In the genomic region with DNA sequence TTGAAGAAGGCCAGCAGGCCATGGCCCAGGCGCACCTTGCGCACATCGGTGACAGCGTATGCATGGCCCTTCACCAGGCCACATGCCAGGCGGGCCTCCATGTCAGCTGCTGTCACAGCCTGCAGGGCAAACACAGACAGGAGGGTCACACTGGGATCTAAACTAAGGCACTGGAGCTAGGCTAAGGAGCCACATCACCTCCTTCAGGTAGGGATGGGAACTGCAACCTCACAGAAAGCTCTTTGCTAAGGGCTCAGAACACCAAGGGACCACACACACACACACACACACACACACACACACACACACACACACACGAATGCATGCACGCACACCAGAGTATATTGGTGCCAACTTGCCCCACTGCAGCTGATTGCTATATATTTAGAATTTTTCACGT, we compare ENCODE assay signal across 19 mouse cellular contexts. TPM values are rescaled to one million over a fixed set of nuclear protein-coding genes. Genes with fewer than 3 reads are reported as not detected.
A peak's percentile ranks its signal among the peaks of the same experiment; 100 is the strongest.
DNase-seq lines count a peak whose midpoint lies in the region; ATAC-seq and TF ChIP-seq lines count a peak whose summit lies in the region.
"Had no signal": no experiment of that assay in that cellular context is flagged by ENCODE, and none has a peak within 500 bp of the region (broad histone marks: within the 10 kb centered on the region; RNA-seq: fewer than 3 reads in every experiment).

No protein-coding gene starts in this region.

- no peak overlapping the region for H3K4me3 ChIP-seq in hindbrain, postnatal 0 days (ENCODE audit: low read length)
- no peak overlapping the region for H3K4me3 ChIP-seq in hindbrain, embryonic 14.5 days (replicated peaks; ENCODE audit: low read length)
- H3K4me3 ChIP-seq in megakaryocyte, embryonic 14.5 days (replicated peaks): peak overlapping the region; percentile 2
- no peak overlapping the region for H3K4me3 ChIP-seq in MEL (ENCODE audit: control insufficient read depth in 1 of 2, insufficient read depth in 1 of 2, low read depth in 2 of 2, low read length in 2 of 2)
- H3K4me3 ChIP-seq: embryonic facial prominence, embryonic 12.5 days; heart, embryonic 13.5 days; hindbrain, embryonic 10.5 days; intestine, embryonic 15.5 days had no signal

- H3K79me2 ChIP-seq in MEL (ENCODE audit: control insufficient read depth, insufficient read depth, low read length, poor library complexity): no peaks in the 10 kb centered on the region

- H3K9ac ChIP-seq in hindbrain, postnatal 0 days (replicated peaks; ENCODE audit: low read length): no peak overlapping the region
- H3K9ac ChIP-seq in hindbrain, embryonic 14.5 days: no peak overlapping the region
- H3K9ac ChIP-seq in MEL (ENCODE audit: control insufficient read depth, low read depth, low read length, poor library complexity, severe bottlenecking): no peak overlapping the region
- H3K9ac ChIP-seq: embryonic facial prominence, embryonic 12.5 days; heart, embryonic 13.5 days; intestine, embryonic 15.5 days had no signal

- H3K9me3 ChIP-seq in hindbrain, postnatal 0 days (ENCODE audit: low read length): no peaks in the 10 kb centered on the region
- no peaks in the 10 kb centered on the region for H3K9me3 ChIP-seq in hindbrain, embryonic 14.5 days (ENCODE audit: control insufficient read depth, low read length)
- H3K9me3 ChIP-seq in megakaryocyte, embryonic 14.5 days: no peaks in the 10 kb centered on the region
- no peaks in the 10 kb centered on the region for H3K9me3 ChIP-seq in MEL (replicated peaks; ENCODE audit: insufficient read depth, low read length)
- H3K9me3 ChIP-seq: embryonic facial prominence, embryonic 12.5 days; heart, embryonic 13.5 days; hindbrain, embryonic 10.5 days; intestine, embryonic 15.5 days had no signal

- peak; percentile 45 for TF ChIP-seq CTCF in hindbrain, postnatal 0 days (IDR thresholded peaks at IDR 0.05; ENCODE audit: low read depth)
- TF ChIP-seq CTCF in MEL (IDR thresholded peaks at IDR 0.05 in 2 of 3, conservative IDR thresholded peaks at IDR 0.05 in 1 of 3; ENCODE audit: control insufficient read depth in 1 of 3, insufficient read depth in 1 of 3, low read depth in 2 of 3, low read length in 3 of 3, poor library complexity in 1 of 3, severe bottlenecking in 1 of 3): peak; percentile 18 to 40 (median 37); a peak in 4 of 6 replicates

- no peaks in the 10 kb centered on the region for H3K27me3 ChIP-seq in hindbrain, postnatal 0 days (ENCODE audit: insufficient read depth, low read length)
- H3K27me3 ChIP-seq in hindbrain, embryonic 14.5 days (ENCODE audit: control insufficient read depth, insufficient read depth, low read length): no peaks in the 10 kb centered on the region
- H3K27me3 ChIP-seq in megakaryocyte, embryonic 14.5 days (replicated peaks): no peaks in the 10 kb centered on the region
- H3K27me3 ChIP-seq in MEL (ENCODE audit: control insufficient read depth in 1 of 2, insufficient read depth in 2 of 2, low read length in 2 of 2): peaks cover 0 to 2% of the 10 kb centered on the region in 2 experiments; a peak in 1 of 4 replicates
- H3K27me3 ChIP-seq: embryonic facial prominence, embryonic 12.5 days; heart, embryonic 13.5 days; intestine, embryonic 15.5 days had no signal

- 91% methylated on average over 8 of the region's 8 CpGs for WGBS in hindbrain, postnatal 0 days
- 95% methylated on average over 8 of the region's 8 CpGs for WGBS in hindbrain, embryonic 14.5 days

- no peak overlapping the region for H3K27ac ChIP-seq in hindbrain, postnatal 0 days
- H3K27ac ChIP-seq in hindbrain, embryonic 14.5 days: no peak overlapping the region
- H3K27ac ChIP-seq in MEL (ENCODE audit: control insufficient read depth, low read depth, low read length): no peak overlapping the region
- H3K27ac ChIP-seq: embryonic facial prominence, embryonic 12.5 days; heart, embryonic 13.5 days; hindbrain, embryonic 10.5 days; intestine, embryonic 15.5 days had no signal

- no peak for DNase-seq in hindbrain, postnatal 0 days (ENCODE audit: low spot score)
- no peak for DNase-seq in hindbrain, embryonic 14.5 days (ENCODE audit: low spot score)
- peak; percentile 31 for DNase-seq in MEL (ENCODE audit: low read depth, low spot score)
- no peak for DNase-seq in heart, adult 18-20 months
- no peak for DNase-seq in urinary bladder, adult 18-20 months (ENCODE audit: low spot score in 2 of 2)
- DNase-seq: gastrocnemius, postnatal 10 days; kidney, postnatal 36 days; layer of hippocampus, postnatal 36 days; lung, postnatal 4 days; right cerebral cortex, postnatal 25 days; thymus, postnatal 25 days had no signal

- ATAC-seq in hindbrain, postnatal 0 days: 0 out of 2 replicates have a peak, but pooled peaks have one; percentile 31
- ATAC-seq in hindbrain, embryonic 14.5 days (ENCODE audit: low FRiP score): no peak
- no peak for ATAC-seq in megakaryocyte, adult 5-6 weeks (ENCODE audit: poor library complexity, severe bottlenecking)
- 0 out of 2 replicates have a peak, but pooled peaks have one; percentile 31 for ATAC-seq in megakaryocyte-erythroid progenitor cell, adult 5-6 weeks (replicated peaks; ENCODE audit: low FRiP score, low TSS enrichment, poor library complexity, severe bottlenecking)
- ATAC-seq: intestine, embryonic 15.5 days; midbrain, embryonic 16.5 days had no signal

- TF ChIP-seq POLR2A in MEL (IDR thresholded peaks at IDR 0.05; ENCODE audit: control insufficient read depth in 1 of 2, insufficient read depth in 1 of 2, low read depth in 1 of 2, low read length in 2 of 2, poor library complexity in 1 of 2): no peak

- no peaks in the 10 kb centered on the region for H3K4me1 ChIP-seq in hindbrain, postnatal 0 days (ENCODE audit: insufficient read depth, low read length)
- H3K4me1 ChIP-seq in hindbrain, embryonic 14.5 days (replicated peaks; ENCODE audit: control insufficient read depth, insufficient read depth, low read length): no peaks in the 10 kb centered on the region
- H3K4me1 ChIP-seq in megakaryocyte, embryonic 14.5 days: peaks cover 6% of the 10 kb centered on the region; the same call in 1 of the 2 replicates
- no peaks in the 10 kb centered on the region for H3K4me1 ChIP-seq in MEL (ENCODE audit: control insufficient read depth in 1 of 2, insufficient read depth in 2 of 2, low read length in 2 of 2)
- H3K4me1 ChIP-seq: embryonic facial prominence, embryonic 12.5 days; heart, embryonic 13.5 days; hindbrain, embryonic 10.5 days; intestine, embryonic 15.5 days had no signal

- no peak for TF ChIP-seq EP300 in MEL (IDR thresholded peaks at IDR 0.05; ENCODE audit: low read depth in 1 of 2, low read length in 2 of 2)

- TF ChIP-seq RAD21 in MEL (IDR thresholded peaks at IDR 0.05; ENCODE audit: low read depth, low read length): no peak; the same call in 1 of the 2 replicates

- no peak overlapping the region for H3K4me2 ChIP-seq in hindbrain, postnatal 0 days (ENCODE audit: low read depth, low read length)
- no peak overlapping the region for H3K4me2 ChIP-seq in hindbrain, embryonic 14.5 days (replicated peaks)
- H3K4me2 ChIP-seq: embryonic facial prominence, embryonic 12.5 days; heart, embryonic 13.5 days; intestine, embryonic 15.5 days had no signal

- peaks cover 17% of the 10 kb centered on the region for H3K36me3 ChIP-seq in hindbrain, postnatal 0 days (ENCODE audit: insufficient read depth, low read length)
- H3K36me3 ChIP-seq in hindbrain, embryonic 14.5 days (replicated peaks; ENCODE audit: control insufficient read depth, insufficient read depth): peaks cover 23% of the 10 kb centered on the region; the same call in 1 of the 2 replicates
- peaks cover 87% of the 10 kb centered on the region for H3K36me3 ChIP-seq in megakaryocyte, embryonic 14.5 days (replicated peaks; ENCODE audit: low read length)
- no peaks in the 10 kb centered on the region for H3K36me3 ChIP-seq in MEL (ENCODE audit: control insufficient read depth in 1 of 2, insufficient read depth in 2 of 2, low read length in 2 of 2)
- H3K36me3 ChIP-seq: embryonic facial prominence, embryonic 12.5 days had no signal

RNA-seq across cellular contexts. Expression of a gene that starts 12.4 kb away (rescaled TPM):
- total RNA-seq in hindbrain, postnatal 0 days (2014; rRNA removed): 42.1 and 50.8 TPM in 2 replicates
- 10.7 and 11.9 TPM in 2 replicates for polyA plus RNA-seq in hindbrain, postnatal 0 days (2015; fragmentation: Nextera tagmentation; extraction: Ambion mirVana)
- polyA plus RNA-seq in hindbrain, embryonic 14.5 days (2014; fragmentation: Nextera tagmentation; extraction: Ambion mirVana): 20.0 and 24.3 TPM in 2 replicates
- polyA plus RNA-seq in megakaryocyte, embryonic 14.5 days (2012; ENCODE audit: insufficient read depth, low replicate concordance): 37.5 and 149 TPM in 2 replicates
- 7.3 and 8.4 TPM in 2 replicates for total RNA-seq in megakaryocyte, adult 5-6 weeks (2015)
- total RNA-seq in megakaryocyte, adult 5-6 weeks (2017): 12.7 and 13.9 TPM in 2 replicates
- total RNA-seq in MEL (2012; rRNA removed): 1.3 and 1.4 TPM in 2 replicates
- polyA plus RNA-seq in MEL (2012; ENCODE audit: insufficient read depth in 1 of 2, insufficient read length in 2 of 2, low read depth in 1 of 2, low replicate concordance in 2 of 2, missing spikeins in 1 of 2): 1 to 10 TPM in 1 of 2 experiments, not detected in 1; 7.5 TPM
- total RNA-seq in megakaryocyte-erythroid progenitor cell, adult 5-6 weeks (2014; fragmentation: Nextera tagmentation): 2.3 and 6.1 TPM in 2 replicates
- total RNA-seq in megakaryocyte-erythroid progenitor cell, adult 5-6 weeks (2017): 1.9 and 10.8 TPM in 2 replicates
- 1 to 10 TPM; 3.9 to 5.2 TPM for total RNA-seq in heart, adult 18-20 months (2021)

RNA-seq across cellular contexts. Expression of a gene that starts 13.6 kb away (rescaled TPM):
- 0.07 and 0.47 TPM in 2 replicates for total RNA-seq in hindbrain, postnatal 0 days (2014; rRNA removed)
- 0.48 and 0.49 TPM in 2 replicates for polyA plus RNA-seq in hindbrain, postnatal 0 days (2015; fragmentation: Nextera tagmentation; extraction: Ambion mirVana)
- 0.31 and 0.32 TPM in 2 replicates for polyA plus RNA-seq in hindbrain, embryonic 14.5 days (2014; fragmentation: Nextera tagmentation; extraction: Ambion mirVana)
- 0.29 TPM in 1 of 2 replicates, not detected in the other for polyA plus RNA-seq in megakaryocyte, embryonic 14.5 days (2012; ENCODE audit: insufficient read depth, low replicate concordance)
- total RNA-seq in megakaryocyte, adult 5-6 weeks (2015): not detected in 2 replicates
- not detected in 2 replicates for total RNA-seq in megakaryocyte, adult 5-6 weeks (2017)
- 0.08 TPM in 1 of 2 replicates, not detected in the other for total RNA-seq in MEL (2012; rRNA removed)
- polyA plus RNA-seq in MEL (2012; ENCODE audit: insufficient read depth in 1 of 2, insufficient read length in 2 of 2, low read depth in 1 of 2, low replicate concordance in 2 of 2, missing spikeins in 1 of 2): under 1 TPM in 1 of 2 experiments, not detected in 1; 0.07 TPM
- 0.63 and 0.82 TPM in 2 replicates for total RNA-seq in megakaryocyte-erythroid progenitor cell, adult 5-6 weeks (2014; fragmentation: Nextera tagmentation)
- not detected in 2 replicates for total RNA-seq in megakaryocyte-erythroid progenitor cell, adult 5-6 weeks (2017)
- total RNA-seq in heart, adult 18-20 months (2021): not detected

RNA-seq across cellular contexts. Expression of a gene that starts 46.3 kb away (rescaled TPM):
- 48.5 and 59.0 TPM in 2 replicates for total RNA-seq in hindbrain, postnatal 0 days (2014; rRNA removed)
- polyA plus RNA-seq in hindbrain, postnatal 0 days (2015; fragmentation: Nextera tagmentation; extraction: Ambion mirVana): 20.2 and 23.0 TPM in 2 replicates
- 16.7 and 18.0 TPM in 2 replicates for polyA plus RNA-seq in hindbrain, embryonic 14.5 days (2014; fragmentation: Nextera tagmentation; extraction: Ambion mirVana)
- polyA plus RNA-seq in megakaryocyte, embryonic 14.5 days (2012; ENCODE audit: insufficient read depth, low replicate concordance): 38.7 and 73.9 TPM in 2 replicates
- 1.1 TPM in 2 replicates for total RNA-seq in megakaryocyte, adult 5-6 weeks (2015)
- total RNA-seq in megakaryocyte, adult 5-6 weeks (2017): 0.73 and 0.89 TPM in 2 replicates
- 0.04 and 0.26 TPM in 2 replicates for total RNA-seq in MEL (2012; rRNA removed)
- under 1 TPM in 1 of 2 experiments, not detected in 1; 0.54 TPM for polyA plus RNA-seq in MEL (2012; ENCODE audit: insufficient read depth in 1 of 2, insufficient read length in 2 of 2, low read depth in 1 of 2, low replicate concordance in 2 of 2, missing spikeins in 1 of 2)
- total RNA-seq in megakaryocyte-erythroid progenitor cell, adult 5-6 weeks (2014; fragmentation: Nextera tagmentation): 7.5 and 8.3 TPM in 2 replicates
- total RNA-seq in megakaryocyte-erythroid progenitor cell, adult 5-6 weeks (2017): 5.6 and 5.9 TPM in 2 replicates
- total RNA-seq in heart, adult 18-20 months (2021): 1 to 10 TPM; 1.4 to 3.0 TPM

Comparison
In these comparisons a context has a peak if more than half of its experiments do, and no peak if none do; other contexts are left out.
1. ATAC-seq: peak in hindbrain, postnatal 0 days (single experiment) and megakaryocyte-erythroid progenitor cell, adult 5-6 weeks (single experiment); none in hindbrain, embryonic 14.5 days (single experiment) and megakaryocyte, adult 5-6 weeks (single experiment).